Mouse (Mus musculus): Measurements from ENCODE around the gene Larp1. TPM values are rescaled to one million over a fixed set of nuclear protein-coding genes. Genes with fewer than 3 reads are reported as not detected.
"Not testable (repeated sequence)": the region's sequence is repeated elsewhere in the genome, so short reads cannot be mapped to it uniquely, and the experiment has no call there.

Larp1 gene
- total RNA-seq, 2 experiments from 2014 or later: 13.4 to 24.0 TPM

- ATAC-seq (replicated peaks; ENCODE audit: low FRiP score, poor library complexity, severe bottlenecking): no peak
Observed at GRCm38 (mm10) chr11:58024671-58025070, 15.8 kb downstream of the Larp1 start.

DNA sequence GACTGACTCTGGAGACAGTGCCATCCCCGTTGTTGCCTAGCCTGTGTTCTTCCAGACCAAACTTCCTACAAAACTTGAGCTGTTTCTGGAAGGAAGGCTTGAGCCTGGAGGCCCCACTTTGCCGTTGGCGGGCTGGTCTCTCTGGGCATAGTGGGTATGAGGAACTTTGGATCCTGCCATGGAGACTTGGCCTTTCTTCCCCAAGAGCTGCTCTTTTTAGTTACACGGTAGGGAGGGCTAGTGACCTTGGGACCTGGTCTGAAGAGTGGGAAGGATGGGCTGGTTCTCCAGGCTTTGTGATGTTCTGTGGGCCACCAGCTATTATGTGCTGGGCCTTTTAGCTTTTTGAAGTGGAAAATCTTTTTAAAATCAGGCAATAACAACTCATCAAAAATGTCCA, 17.0 kb downstream of the Larp1 start:
- no peak for ATAC-seq (replicated peaks; ENCODE audit: low FRiP score, poor library complexity, severe bottlenecking)

DNA sequence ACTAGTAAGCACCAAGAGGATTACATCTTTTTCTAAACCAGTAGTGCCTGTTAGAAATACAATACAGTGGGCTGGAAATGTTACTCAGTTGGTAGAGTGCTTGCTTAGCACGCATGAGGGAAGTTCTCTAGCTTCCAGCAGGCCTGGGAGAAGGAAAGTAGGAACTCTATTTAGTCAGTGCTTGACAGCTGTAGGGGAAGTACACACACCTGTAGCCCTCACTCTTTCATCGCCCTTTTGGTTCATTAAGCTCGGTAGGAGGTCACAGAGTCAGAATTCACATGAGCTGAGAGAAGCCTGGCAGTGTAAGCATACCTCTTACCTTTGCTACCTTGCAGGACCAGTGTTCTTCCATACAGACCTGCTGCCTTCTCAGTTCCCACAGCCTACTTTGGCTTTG, 17.5 kb downstream of the Larp1 start:
- no peak for ATAC-seq (replicated peaks; ENCODE audit: low FRiP score, poor library complexity, severe bottlenecking)

DNA sequence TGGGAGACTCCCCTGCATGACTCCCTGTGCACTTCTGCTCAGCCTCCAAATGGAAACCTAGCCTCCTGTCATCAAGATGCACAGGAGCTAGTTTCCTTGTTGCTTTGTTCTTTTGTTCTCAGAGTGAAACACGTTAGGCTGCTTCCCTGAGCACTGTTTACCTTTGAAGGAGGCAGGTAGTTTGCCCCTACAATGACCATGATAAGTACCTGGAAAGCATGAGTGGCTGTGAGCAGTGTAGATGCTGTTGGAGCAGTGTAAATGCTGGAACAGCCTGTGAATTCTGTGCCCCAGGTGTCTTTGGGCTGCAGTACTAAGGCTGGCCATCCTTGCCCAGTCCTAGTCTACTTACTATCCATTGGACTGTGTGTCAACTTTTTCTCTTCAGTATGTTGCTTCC, 18.0 kb downstream of the Larp1 start:
- no peak for ATAC-seq (replicated peaks; ENCODE audit: low FRiP score, poor library complexity, severe bottlenecking)

- no peak for ATAC-seq (replicated peaks; ENCODE audit: low FRiP score, poor library complexity, severe bottlenecking)
Observed at GRCm38 (mm10) chr11:58028981-58029380, 20.1 kb downstream of the Larp1 start.

GRCm38 (mm10) chr11:58029869-58030268, 21.0 kb downstream of the Larp1 start:
- no peak for ATAC-seq (replicated peaks; ENCODE audit: low FRiP score, poor library complexity, severe bottlenecking)

- ATAC-seq (replicated peaks; ENCODE audit: low FRiP score, poor library complexity, severe bottlenecking): no peak
Observed at GRCm38 (mm10) chr11:58031176-58031575, 22.3 kb downstream of the Larp1 start.

- no peak for ATAC-seq (replicated peaks; ENCODE audit: low FRiP score, poor library complexity, severe bottlenecking)
Observed at GRCm38 (mm10) chr11:58033635-58034034, 24.8 kb downstream of the Larp1 start.

GRCm38 (mm10) chr11:58039027-58039426, 30.2 kb downstream of the Larp1 start:
- no peak for ATAC-seq (replicated peaks; ENCODE audit: low FRiP score, poor library complexity, severe bottlenecking)

DNA sequence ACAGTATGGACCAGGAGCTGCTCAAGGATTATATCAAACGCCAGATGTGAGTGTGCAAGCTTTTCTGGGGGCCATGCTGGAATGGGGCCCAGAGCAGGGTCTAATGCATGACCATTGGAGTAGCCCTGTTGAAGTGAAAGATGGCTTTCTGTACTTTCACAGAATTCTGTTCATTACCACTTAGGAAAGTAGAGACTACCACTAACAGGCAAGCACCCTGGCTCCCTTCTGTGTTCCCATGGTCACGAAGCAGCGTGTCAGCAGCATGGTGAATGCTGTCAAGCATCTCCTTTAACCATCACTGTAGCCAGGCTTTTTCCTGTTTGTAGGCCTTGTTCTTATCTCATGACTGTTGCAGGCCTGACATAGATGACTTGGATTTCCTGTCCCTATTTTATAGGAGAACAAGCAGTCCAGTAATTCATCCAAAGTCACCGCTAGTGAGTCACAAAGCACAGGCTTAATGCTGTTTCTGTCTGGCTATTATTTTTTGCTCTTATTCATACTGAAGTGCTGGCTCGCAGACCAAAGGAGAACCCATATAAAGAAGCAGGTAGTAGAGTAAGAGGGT, 34.1 kb downstream of the Larp1 start:
- ATAC-seq (replicated peaks; ENCODE audit: low FRiP score, poor library complexity, severe bottlenecking): no peak

DNA sequence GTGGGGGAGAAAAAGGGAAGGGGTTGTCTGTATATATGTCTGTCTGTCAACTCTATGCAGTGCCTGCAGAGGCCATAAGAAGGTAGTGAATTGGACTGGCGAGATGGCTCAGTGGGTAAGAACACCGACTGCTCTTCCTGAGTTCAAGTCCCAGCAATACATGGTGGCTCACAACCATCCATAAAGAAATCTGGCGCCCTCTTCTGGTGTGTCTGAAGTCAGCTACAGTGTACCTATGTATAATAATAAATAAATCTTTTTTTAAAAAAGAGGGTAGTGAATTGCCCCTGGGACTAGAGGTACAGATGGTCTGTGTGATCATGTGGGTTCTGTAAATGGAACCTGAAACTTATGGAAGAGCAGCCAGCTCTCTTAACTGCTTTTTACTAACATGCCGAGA, 37.6 kb downstream of the Larp1 start:
- ATAC-seq (replicated peaks; ENCODE audit: low FRiP score, poor library complexity, severe bottlenecking): no peak

DNA sequence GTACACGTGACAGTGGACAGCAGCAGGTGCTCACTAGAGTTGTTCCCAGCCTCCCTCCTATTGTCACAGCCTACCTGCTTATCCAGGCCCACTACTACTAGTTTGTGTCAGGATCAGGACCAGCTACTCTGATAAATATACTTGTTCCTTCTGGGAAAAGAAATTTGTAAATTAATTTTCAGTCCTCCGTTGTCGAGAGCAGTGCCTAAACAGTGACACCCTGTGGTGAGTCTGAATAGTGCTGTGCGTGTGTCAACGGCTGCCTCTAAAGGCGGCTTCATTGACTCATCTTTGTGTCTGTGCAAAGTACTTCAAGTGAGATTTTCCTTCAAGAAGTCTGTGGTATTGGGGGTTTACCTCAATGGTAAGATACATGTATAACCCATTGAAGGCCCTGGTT, 48.6 kb downstream of the Larp1 start:
- ATAC-seq (replicated peaks; ENCODE audit: low FRiP score, poor library complexity, severe bottlenecking): peak; percentile 71

- ATAC-seq (replicated peaks; ENCODE audit: low FRiP score, poor library complexity, severe bottlenecking): not testable (repeated sequence)
Observed at GRCm38 (mm10) chr11:58059752-58060151, 50.9 kb downstream of the Larp1 start.

- ATAC-seq (replicated peaks; ENCODE audit: low FRiP score, poor library complexity, severe bottlenecking): not testable (repeated sequence)
Observed at GRCm38 (mm10) chr11:58061218-58061617, 52.4 kb downstream of the Larp1 start.

DNA sequence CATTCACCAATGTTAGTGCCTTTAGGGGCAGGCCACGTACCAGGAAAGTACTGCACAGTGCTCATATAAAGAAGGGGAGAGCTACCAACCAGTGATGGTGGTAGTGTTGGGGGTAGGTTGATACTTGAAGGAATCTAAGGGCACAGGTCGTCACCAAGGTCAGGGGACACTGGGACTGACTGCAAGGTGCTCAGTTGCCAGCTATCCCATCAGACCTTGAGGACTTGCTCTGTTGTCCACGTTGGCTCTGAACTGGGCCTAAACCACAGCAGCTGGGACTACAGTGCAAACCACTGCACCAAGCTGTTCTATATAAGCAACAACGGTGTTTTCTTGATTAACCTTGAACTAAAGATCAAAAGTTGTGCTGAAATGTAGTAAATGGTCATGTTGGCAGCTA, 53.7 kb downstream of the Larp1 start:
- ATAC-seq (replicated peaks; ENCODE audit: low FRiP score, poor library complexity, severe bottlenecking): no peak

DNA sequence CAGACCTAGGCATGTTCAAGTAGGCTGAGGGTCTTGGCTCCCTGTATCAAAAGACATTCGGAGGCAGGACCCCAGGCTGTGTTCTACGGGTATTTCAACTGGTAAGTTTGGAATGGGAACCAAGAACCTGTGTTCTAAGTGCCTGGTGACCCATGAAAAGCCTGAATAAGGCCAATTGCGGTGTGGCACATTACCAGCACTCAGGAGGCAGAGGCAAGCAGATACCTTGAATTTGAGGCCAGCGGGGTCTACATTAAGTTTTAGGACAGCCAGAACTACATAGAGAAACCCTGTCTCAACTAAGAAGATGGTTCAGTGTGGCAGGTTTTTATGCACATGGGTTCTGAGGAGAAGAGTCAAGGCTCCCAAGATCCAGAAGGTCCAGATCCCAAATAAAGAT, 56.2 kb downstream of the Larp1 start:
- ATAC-seq (replicated peaks; ENCODE audit: low FRiP score, poor library complexity, severe bottlenecking): no peak

DNA sequence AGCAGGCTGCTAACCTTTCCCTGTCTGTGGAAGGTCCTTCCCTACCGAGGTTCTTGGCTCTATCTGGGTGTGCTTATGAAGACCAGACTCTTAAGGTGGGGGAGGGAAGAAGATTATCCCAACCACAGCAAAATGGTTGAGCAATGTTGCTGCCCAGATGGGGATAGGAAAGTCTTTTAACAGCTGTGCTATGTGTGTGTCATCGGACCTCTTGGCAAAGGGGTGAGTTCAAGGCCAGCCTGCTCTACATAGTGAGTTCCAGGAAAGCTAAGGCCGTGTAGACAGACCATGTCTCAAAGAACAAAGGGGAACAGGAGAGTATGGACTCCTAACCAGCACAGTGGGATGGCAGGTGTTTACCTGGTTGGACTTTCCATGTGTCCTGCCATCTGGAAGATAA, 64.1 kb downstream of the Larp1 start:
- no peak for ATAC-seq (replicated peaks; ENCODE audit: low FRiP score, poor library complexity, severe bottlenecking)

DNA sequence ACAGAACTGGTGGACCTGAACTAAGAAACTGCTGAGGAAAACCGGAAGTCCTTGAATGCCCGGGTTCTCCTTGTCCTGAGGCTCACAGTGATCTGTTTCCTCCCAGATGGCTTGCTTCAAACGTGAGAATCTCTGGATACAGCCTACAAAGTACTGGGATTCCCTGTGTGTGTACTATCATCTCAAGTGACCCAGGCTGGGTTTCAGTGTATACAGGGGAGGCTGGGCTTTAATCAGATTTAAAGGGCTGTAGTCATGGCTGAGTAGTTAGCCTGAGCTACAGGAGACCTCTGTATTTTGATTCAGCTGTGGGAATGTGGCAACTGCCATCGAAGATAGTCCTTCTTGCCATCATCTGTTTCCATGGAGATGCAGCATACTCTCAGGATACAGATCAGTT, 68.4 kb downstream of the Larp1 start:
- no peak for ATAC-seq (replicated peaks; ENCODE audit: low FRiP score, poor library complexity, severe bottlenecking)

DNA sequence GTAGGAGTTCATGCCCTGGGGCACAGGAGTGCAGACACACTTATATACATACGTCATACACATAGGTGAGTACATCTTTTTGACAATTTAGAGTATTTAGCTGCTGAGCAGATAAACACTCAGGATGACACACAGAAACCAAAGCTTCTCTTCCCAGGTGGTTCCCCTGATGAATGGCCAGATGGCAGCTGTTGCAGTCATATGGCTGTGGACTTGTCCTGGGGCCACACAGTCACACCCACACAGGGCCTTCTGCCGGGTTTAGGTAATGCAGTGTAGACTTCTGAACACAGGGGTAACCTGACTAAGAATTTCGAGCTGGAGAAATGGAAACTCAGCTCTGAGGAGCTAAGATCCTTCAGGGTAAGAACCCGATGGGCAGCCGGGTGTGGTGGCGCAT, 72.9 kb downstream of the Larp1 start:
- no peak for ATAC-seq (replicated peaks; ENCODE audit: low FRiP score, poor library complexity, severe bottlenecking)

- ATAC-seq (replicated peaks; ENCODE audit: low FRiP score, poor library complexity, severe bottlenecking): 0 out of 2 replicates have a peak, but pooled peaks have one; percentile 41
Observed at GRCm38 (mm10) chr11:58092541-58092940, 83.7 kb downstream of the Larp1 start.

DNA sequence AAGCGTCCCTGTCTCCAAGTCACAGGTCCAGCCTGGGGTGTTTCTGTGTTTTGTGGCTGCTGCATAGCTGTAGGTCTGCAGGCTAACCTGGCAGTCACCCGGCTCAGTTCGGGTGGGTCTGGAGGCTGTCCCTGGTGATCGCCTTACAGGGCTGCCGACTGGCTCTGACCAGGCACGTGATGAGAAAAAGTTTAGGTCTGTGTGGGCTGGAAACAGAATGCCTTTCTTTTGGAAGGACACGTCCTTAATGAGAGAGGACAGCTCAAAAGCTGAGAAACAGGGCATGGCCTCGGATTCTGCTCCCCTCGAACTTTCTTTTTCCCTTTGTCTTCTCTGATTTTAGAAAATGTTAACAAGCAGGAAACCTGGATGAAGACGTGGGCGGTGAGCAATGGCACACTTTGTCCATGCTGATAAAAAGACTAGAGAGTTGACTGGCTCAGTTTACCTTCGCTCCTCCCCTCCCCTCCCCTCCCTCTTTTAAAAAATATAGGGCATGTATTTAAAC, 84.2 kb downstream of the Larp1 start, which contains the start of gene Gm12248:
Gm12248 (minus strand) TSS at position 114 of the 508 bp plus-strand sequence.
- no peak for ATAC-seq (replicated peaks; ENCODE audit: low FRiP score, poor library complexity, severe bottlenecking)

GRCm38 (mm10) chr11:58094766-58095165, 85.9 kb downstream of the Larp1 start:
- ATAC-seq (replicated peaks; ENCODE audit: low FRiP score, poor library complexity, severe bottlenecking): no peak

Data from erythroblast, adult 5-6 weeks (primary cell).